Mouse (Mus musculus): ENCODE results near the gene Apip.

DNA sequence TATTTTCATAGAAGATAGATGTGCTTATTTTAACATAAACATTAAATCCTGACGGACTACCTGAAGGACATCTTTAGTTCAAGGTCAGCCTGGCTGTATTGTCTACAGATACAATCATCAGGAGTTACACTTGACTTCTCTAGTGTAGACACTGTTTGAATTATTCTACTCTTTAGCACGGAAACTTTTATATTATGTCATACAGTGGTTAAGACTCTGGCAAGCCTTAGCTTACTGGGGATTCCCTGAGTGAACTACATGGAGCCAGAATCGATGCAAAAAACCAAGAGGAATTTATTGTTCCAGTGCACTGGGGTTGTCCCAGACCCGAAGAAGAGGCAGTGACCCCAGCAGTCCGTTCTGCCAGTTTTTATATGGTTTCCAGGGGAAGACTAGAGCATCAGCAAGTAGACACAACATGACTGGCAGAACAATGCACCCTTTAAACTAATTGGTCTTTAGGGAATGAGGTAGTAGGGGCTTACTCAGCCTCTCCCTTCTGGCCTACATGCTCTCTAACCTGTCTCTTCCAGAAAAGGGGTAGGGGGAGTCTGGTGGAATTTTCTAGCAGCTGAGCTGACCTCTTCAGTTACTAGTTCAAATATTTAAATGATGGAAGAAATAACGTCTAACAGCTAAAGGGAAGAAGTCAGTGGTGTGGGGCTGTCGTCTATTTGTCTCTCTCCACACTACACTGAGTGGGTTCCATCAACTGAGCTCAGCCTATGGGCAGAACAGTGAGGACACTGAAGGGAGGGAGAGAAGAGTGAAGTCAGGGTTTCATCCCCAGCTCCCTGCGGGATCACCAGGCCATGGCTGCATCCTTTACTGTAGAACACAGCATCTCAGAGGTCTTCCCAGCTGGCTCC is 6.6 kb upstream of the Apip start:
- TF ChIP-seq POLR2A (IDR thresholded peaks at IDR 0.05; ENCODE audit: low read depth, low read length) (no peak), CTCF (IDR thresholded peaks at IDR 0.05; ENCODE audit: extremely low read depth, insufficient read length, insufficient replicate concordance, low read depth, low read length) (no peak)

All from small intestine, adult 2 months (tissue).